Mouse (Mus musculus) kidney, embryonic 14.5 days (tissue): ENCODE results near the gene Ncoa5. TPM values are rescaled to one million over a fixed set of nuclear protein-coding genes. Genes with fewer than 3 reads are reported as not detected.
A peak's percentile ranks its signal among the peaks of the same experiment; 100 is the strongest.

Experiments used
- ATAC-seq: fragments of 200-750 bp; cut with Nextera tagmentation; 2 replicates; pipeline ENCODE4 v1.8.0; 2017; ENCODE audit warnings: moderate number of reproducible peaks, mild to moderate bottlenecking, moderate TSS enrichment, moderate library complexity; ENCODE audit not compliant: low FRiP score, low TSS enrichment
- H3K27ac ChIP-seq: fragments of 300-500 bp; sonication (generic); 2 replicates; pipeline ENCODE4 v1.5.1; 2014; ENCODE audit warnings: low read depth, mild to moderate bottlenecking, low read length, moderate library complexity, mixed read lengths
- H3K27me3 ChIP-seq: fragments of 300-500 bp; sonication (generic); 2 replicates; pipeline ENCODE4 v1.6.1; 2014; ENCODE audit warnings: mild to moderate bottlenecking, low read length; ENCODE audit not compliant: control insufficient read depth, insufficient read depth
- H3K36me3 ChIP-seq: fragments of 300-500 bp; sonication (generic); 2 replicates; pipeline ENCODE4 v1.6.1; 2014; ENCODE audit warnings: low read length, mixed read lengths; ENCODE audit not compliant: control insufficient read depth, insufficient read depth
- H3K4me1 ChIP-seq: fragments of 300-500 bp; sonication (generic); 2 replicates; pipeline ENCODE4 v1.6.1; 2014; ENCODE audit warnings: low read length, mixed read lengths; ENCODE audit not compliant: control insufficient read depth, insufficient read depth
- H3K4me2 ChIP-seq: fragments of 300-500 bp; sonication (generic); replicated peaks from 2 replicates; pipeline ENCODE4 v1.6.1; 2014; ENCODE audit warnings: low read depth, mild to moderate bottlenecking, low read length
- H3K4me3 ChIP-seq: fragments of 300-500 bp; sonication (generic); 2 replicates; pipeline ENCODE4 v1.5.1; 2014; ENCODE audit warnings: mild to moderate bottlenecking, low read length
- H3K9ac ChIP-seq: fragments of 300-500 bp; sonication (generic); 2 replicates; pipeline ENCODE4 v1.6.1; 2014; ENCODE audit warnings: low read depth, mild to moderate bottlenecking, low read length, moderate library complexity
- H3K9me3 ChIP-seq: fragments of 300-500 bp; sonication (generic); 2 replicates; pipeline ENCODE4 v1.6.1; 2016; ENCODE audit warnings: low read length; ENCODE audit not compliant: control insufficient read depth
- WGBS: fragments of 180-500 bp; shearing (Covaris S2); extraction: QIAGEN DNeasy Blood & Tissue Kit; methylation state at CpG from one replicate; pipeline ENCODE4 v1.1.7; 2014; 5-methylcytosine and 5-hydroxymethylcytosine counted together
- polyA plus RNA-seq: library from polyadenylated mRNA; unstranded; fragments of >200 nt; fragmentation: Nextera tagmentation; extraction: Ambion mirVana; gene quantifications from 2 replicates; pipeline ENCODE4 v1.2.1, GENCODE M21; 2014

Ncoa5 gene
- polyA plus RNA-seq, 1 experiment from 2014 or later = 71.1 TPM

- Histone ChIP-seq H3K9me3 (no peaks in the 10 kb centered on the region), H3K4me1 (peaks cover 17% of the 10 kb centered on the region), H3K36me3 (no peaks in the 10 kb centered on the region), H3K27ac (no peak overlapping the region), H3K27me3 (no peaks in the 10 kb centered on the region), H3K4me3 (peak overlapping the region; percentile 99; the same call in 1 of the 2 replicates), H3K9ac (no peak overlapping the region), H3K4me2 (peak overlapping the region; percentile 32)
- 42% methylated on average over 5 of the region's 5 CpGs for WGBS
- no peak for ATAC-seq
Observed at GRCm38 (mm10) chr2:165035058-165035431, 378 bp upstream of the Ncoa5 start.

GRCm38 (mm10) chr2:165033306-165033705 is 1.4 kb downstream of the Ncoa5 start:
- no peak overlapping the region for H3K27ac ChIP-seq
- ATAC-seq = no peak
- WGBS = 42% methylated on average over 6 of the region's 6 CpGs

GRCm38 (mm10) chr2:165032533-165032932 is 2.1 kb downstream of the Ncoa5 start:
- Histone ChIP-seq H3K27ac (no peak overlapping the region), H3K4me3 (no peak overlapping the region; the same call in 1 of the 2 replicates), H3K9me3 (no peaks in the 10 kb centered on the region), H3K36me3 (no peaks in the 10 kb centered on the region), H3K27me3 (no peaks in the 10 kb centered on the region), H3K4me1 (peaks cover 17% of the 10 kb centered on the region), H3K4me2 (0 out of 2 replicates have a peak overlapping the region, but pooled peaks have one; percentile 8), H3K9ac (no peak overlapping the region)
- no peak for ATAC-seq
- WGBS = 48% methylated on average over 3 of the region's 3 CpGs

More at GRCm38 (mm10) chr2:165033306-165033705, 1.4 kb downstream of the Ncoa5 start:
- no peaks in the 10 kb centered on the region for H3K9me3 ChIP-seq
- H3K4me1 ChIP-seq = peaks cover 17% of the 10 kb centered on the region
- peak overlapping the region; percentile 79 for H3K4me2 ChIP-seq
- no peaks in the 10 kb centered on the region for H3K36me3 ChIP-seq
- H3K9ac ChIP-seq = peak overlapping the region; percentile 88; the same call in 1 of the 2 replicates
- peak overlapping the region; percentile 99 for H3K4me3 ChIP-seq
- no peaks in the 10 kb centered on the region for H3K27me3 ChIP-seq

GRCm38 (mm10) chr2:165027163-165027562 is 7.5 kb downstream of the Ncoa5 start:
- Histone ChIP-seq H3K4me3 (no peak overlapping the region), H3K27me3 (no peaks in the 10 kb centered on the region), H3K4me2 (no peak overlapping the region), H3K4me1 (peaks cover 1% of the 10 kb centered on the region; the same call in 1 of the 2 replicates), H3K9ac (no peak overlapping the region), H3K27ac (no peak overlapping the region), H3K9me3 (no peaks in the 10 kb centered on the region), H3K36me3 (peaks cover 8% of the 10 kb centered on the region)
- ATAC-seq = no peak
- WGBS = 63% methylated on average over 1 of the region's 1 CpGs

- Histone ChIP-seq H3K9me3 (no peaks in the 10 kb centered on the region), H3K27me3 (no peaks in the 10 kb centered on the region), H3K4me3 (no peak overlapping the region), H3K9ac (no peak overlapping the region), H3K36me3 (peaks cover 39% of the 10 kb centered on the region), H3K27ac (no peak overlapping the region), H3K4me2 (no peak overlapping the region), H3K4me1 (no peaks in the 10 kb centered on the region)
- WGBS = 95% methylated on average over 3 of the region's 3 CpGs
- ATAC-seq = no peak
Observed at GRCm38 (mm10) chr2:165020490-165020889, 14.2 kb downstream of the Ncoa5 start.

GRCm38 (mm10) chr2:165014935-165015334 is 19.7 kb downstream of the Ncoa5 start:
- no peak for ATAC-seq
- no peaks in the 10 kb centered on the region for H3K27me3 ChIP-seq
- no peak overlapping the region for H3K27ac ChIP-seq
- H3K4me3 ChIP-seq = no peak overlapping the region
- no peaks in the 10 kb centered on the region for H3K4me1 ChIP-seq
- H3K9ac ChIP-seq = no peak overlapping the region
- no peaks in the 10 kb centered on the region for H3K9me3 ChIP-seq
- H3K36me3 ChIP-seq = peaks cover 54% of the 10 kb centered on the region
- WGBS = 96% methylated on average over 5 of the region's 5 CpGs
- H3K4me2 ChIP-seq = no peak overlapping the region

- peaks cover 78% of the 10 kb centered on the region for H3K36me3 ChIP-seq
- H3K27ac ChIP-seq = no peak overlapping the region
- no peaks in the 10 kb centered on the region for H3K27me3 ChIP-seq
- ATAC-seq = no peak
- no peaks in the 10 kb centered on the region for H3K4me1 ChIP-seq
- WGBS = 72% methylated on average over 10 of the region's 10 CpGs
- no peak overlapping the region for H3K4me2 ChIP-seq
- no peaks in the 10 kb centered on the region for H3K9me3 ChIP-seq
- H3K4me3 ChIP-seq = no peak overlapping the region
- no peak overlapping the region for H3K9ac ChIP-seq
Observed at GRCm38 (mm10) chr2:165010351-165010750, 24.3 kb downstream of the Ncoa5 start.

GRCm38 (mm10) chr2:165009581-165009980 is 25.1 kb downstream of the Ncoa5 start:
- no peak overlapping the region for H3K4me3 ChIP-seq
- H3K9me3 ChIP-seq = no peaks in the 10 kb centered on the region
- H3K4me1 ChIP-seq = no peaks in the 10 kb centered on the region
- H3K27ac ChIP-seq = no peak overlapping the region
- 95% methylated on average over 2 of the region's 2 CpGs for WGBS
- no peaks in the 10 kb centered on the region for H3K27me3 ChIP-seq
- ATAC-seq = no peak
- H3K36me3 ChIP-seq = peaks cover 86% of the 10 kb centered on the region
- no peak overlapping the region for H3K4me2 ChIP-seq
- no peak overlapping the region for H3K9ac ChIP-seq

GRCm38 (mm10) chr2:165009161-165009560 is 25.5 kb downstream of the Ncoa5 start:
- Histone ChIP-seq H3K4me1 (no peaks in the 10 kb centered on the region), H3K27me3 (no peaks in the 10 kb centered on the region), H3K4me3 (no peak overlapping the region), H3K36me3 (peaks cover 90% of the 10 kb centered on the region), H3K27ac (no peak overlapping the region), H3K9me3 (no peaks in the 10 kb centered on the region), H3K4me2 (no peak overlapping the region), H3K9ac (no peak overlapping the region)
- ATAC-seq = no peak
- 93% methylated on average over 14 of the region's 14 CpGs for WGBS
